Mouse (Mus musculus) neutrophil, adult 59 days (primary cell): ENCODE results near the gene Gm21488. TPM values are rescaled to one million over a fixed set of nuclear protein-coding genes. Genes with fewer than 3 reads are reported as not detected.

Experiments used
- total RNA-seq, 2 experiments: library from RNA; stranded (reverse); gene quantifications; 1 replicate in 1 of 2; 2 replicates in 1 of 2; pipeline ENCODE4 v1.2.4; 2023

Gene Gm21488
- total RNA-seq: not detected

GRCm38 (mm10) chrY:27521820-27522219 is at the start of gene Gm21488:
Gm21488 (minus strand) TSS chrY:27521920.

